Mouse (Mus musculus): ENCODE measurements around the gene Hoxd9. TPM values are rescaled to one million over a fixed set of nuclear protein-coding genes. Genes with fewer than 3 reads are reported as not detected.
A peak's percentile ranks its signal among the peaks of the same experiment; 100 is the strongest.

The Hoxd9 gene
- total RNA-seq, 2 experiments from 2014 or later, result not detected

DNA sequence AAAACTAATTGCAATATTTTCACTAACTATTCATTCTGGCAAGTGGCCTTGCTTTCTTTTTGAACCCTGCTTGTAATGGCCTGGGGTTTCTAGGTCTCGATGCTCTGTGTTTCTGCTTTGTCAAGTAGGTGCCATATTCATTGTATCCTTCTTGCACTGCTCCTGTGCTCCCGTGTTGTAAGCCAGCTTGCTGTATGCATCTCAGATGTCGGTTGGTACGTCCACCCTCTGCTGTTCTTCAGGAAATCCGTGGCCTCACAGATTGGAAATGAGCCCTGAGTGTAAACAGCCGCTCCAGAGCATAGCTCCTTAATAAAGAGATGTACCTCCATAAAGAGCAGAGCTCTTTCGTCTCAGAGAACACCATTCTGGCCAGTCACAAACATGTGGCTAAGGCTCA, 10.1 kb downstream of the Hoxd9 start:
- ATAC-seq (replicated peaks; ENCODE audit: low FRiP score, low TSS enrichment, poor library complexity, severe bottlenecking), result no peak

DNA sequence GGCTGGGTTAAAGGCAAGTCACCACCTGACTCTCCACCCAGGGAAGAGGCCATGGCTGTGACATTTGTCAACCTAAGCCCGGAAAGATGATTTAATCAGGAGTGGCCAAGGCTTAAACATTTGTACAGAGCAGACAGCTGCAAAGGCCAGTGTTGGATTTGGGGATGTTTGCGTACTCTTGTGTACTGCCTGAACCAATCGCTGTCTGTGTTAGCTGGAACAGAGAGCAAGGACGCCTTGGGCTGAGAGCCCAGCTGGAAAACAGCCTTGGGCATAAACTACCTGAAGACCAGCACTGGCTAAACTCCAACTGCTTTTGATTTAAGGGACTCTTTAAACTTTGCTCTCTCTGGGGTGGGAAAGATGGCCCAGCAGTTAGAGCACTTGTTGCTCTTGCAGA, 11.1 kb downstream of the Hoxd9 start:
- no peak for ATAC-seq (replicated peaks; ENCODE audit: low FRiP score, low TSS enrichment, poor library complexity, severe bottlenecking)

GRCm38 (mm10) chr2:74709465-74710419, 12.2 kb downstream of the Hoxd9 start:
- ATAC-seq (replicated peaks; ENCODE audit: low FRiP score, low TSS enrichment, poor library complexity, severe bottlenecking), result no peak

DNA sequence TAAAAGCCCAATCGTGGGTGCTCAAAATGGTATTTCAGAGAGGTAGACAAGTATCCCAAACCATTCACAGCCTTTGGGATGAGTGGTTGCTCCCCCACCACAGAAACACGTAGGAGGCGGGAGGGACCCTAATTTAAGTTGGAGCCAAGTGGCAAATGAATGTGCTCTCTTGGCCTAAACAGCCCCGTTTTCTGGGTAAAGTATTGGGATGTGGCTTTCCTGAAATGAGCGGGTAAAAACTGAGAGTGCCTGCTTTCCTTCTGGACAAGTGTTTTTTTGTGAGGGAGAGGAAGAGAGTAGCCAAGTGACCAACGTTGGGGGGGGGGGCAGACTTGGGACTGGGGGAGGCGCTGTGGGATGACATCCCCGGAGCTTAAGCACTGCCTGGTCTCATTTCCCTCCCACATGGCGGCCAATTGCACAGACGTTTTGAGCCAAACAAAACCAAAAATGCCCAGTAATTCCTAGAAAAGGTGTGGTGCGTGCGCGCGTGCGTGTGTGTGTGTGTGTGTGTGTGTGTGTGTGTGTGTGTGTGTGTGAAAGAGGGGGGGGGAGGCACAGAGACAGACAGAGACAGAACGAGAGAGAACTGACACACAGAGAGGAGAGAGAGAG, 13.5 kb downstream of the Hoxd9 start:
- ATAC-seq (replicated peaks; ENCODE audit: low FRiP score, low TSS enrichment, poor library complexity, severe bottlenecking), result no peak

DNA sequence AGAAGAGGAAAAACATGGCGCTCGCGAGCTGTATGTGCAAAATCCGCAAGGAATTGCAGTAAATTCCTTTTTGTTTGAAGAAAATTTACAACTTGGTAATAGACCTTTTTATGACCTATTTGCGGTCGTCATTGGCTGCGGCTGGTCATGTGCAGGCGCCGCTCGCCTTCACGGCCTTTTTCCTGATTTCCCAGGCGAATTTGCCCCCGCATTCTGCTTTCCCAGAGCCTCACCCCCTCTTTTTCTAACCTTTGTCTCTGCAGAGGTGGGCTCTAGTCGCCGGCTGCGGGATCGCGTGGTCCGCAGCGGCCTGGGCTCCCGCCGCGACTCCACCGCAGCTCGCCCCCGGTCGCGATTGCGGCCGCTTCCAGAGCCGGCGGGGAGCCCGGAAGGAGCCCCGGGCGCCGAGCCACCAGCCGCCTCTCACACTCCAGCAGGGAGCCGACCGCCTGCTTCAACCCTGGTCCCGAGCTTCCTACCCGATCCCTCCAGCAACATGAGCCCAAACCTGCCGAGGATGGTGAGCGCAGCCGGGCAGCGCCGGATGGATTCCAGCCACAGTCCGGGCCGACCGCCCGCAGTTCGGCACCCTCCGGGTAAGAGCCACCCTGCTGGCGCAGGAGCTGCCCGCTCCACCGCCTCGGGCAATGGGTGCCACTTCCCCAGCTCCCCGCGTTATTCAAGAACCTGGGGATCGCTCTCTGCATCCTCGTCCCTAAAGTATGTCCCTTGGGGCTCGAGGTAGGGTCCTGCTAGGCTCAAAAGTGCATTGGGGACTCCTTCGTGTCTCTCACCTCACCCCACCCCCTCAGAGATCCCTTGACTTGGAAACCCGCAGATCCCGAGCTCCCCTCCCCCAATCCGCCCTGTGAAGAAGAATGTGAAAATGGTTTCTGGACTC, 14.4 kb downstream of the Hoxd9 start, which contains the start of the genes Hoxd3 and Hoxd4:
TSS of gene Hoxd3 (plus strand) at position 207 of the 901 bp plus-strand sequence.
TSS of gene Hoxd4 (plus strand) at position 209 of the 901 bp plus-strand sequence.
- no peak for ATAC-seq (replicated peaks; ENCODE audit: low FRiP score, low TSS enrichment, poor library complexity, severe bottlenecking)

DNA sequence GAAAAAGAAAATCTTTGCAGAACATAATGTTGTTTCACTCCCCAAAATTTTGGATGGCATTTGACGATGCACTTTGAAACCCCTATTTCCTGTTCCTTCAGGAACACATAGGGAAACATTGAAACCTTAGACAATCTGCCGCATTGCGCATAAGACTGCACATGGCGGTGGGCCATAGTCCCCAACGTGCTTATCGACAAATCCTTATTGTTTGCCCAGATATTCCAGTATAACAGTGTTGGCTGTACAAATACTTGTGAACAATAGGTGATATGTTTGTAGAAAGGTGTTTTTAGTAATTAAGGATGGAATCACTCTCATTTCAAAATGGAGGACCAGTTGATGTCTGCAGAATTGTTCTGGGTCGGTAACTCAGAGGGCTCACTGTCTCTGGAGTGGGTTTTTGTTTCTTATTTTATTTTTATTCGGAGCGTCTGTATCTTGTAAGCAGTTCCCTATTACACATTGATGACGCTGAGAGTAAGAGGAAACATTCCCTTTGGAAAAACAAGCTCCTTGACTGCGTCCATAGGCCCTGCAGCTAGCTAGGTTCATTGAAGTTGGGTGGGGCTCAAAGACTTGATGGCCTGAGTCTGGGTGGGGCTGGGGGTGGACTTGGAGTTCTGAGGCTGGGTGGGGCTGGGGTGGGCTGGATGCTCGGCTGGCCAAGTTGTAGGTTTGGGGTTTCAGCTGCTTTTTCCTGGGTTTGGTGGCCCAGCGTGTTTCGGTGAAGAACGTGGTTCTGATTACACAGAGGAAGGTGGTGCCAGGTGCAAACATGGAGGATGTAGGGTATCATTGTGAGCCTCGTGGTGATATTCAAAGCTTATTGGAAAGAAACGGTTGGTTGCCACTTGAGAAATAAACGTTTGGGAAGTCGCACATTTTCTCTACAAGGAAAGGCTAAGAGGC, 16.0 kb downstream of the Hoxd9 start:
- ATAC-seq (replicated peaks; ENCODE audit: low FRiP score, low TSS enrichment, poor library complexity, severe bottlenecking), result no peak

- ATAC-seq (replicated peaks; ENCODE audit: low FRiP score, low TSS enrichment, poor library complexity, severe bottlenecking), result no peak
Measured at GRCm38 (mm10) chr2:74714156-74714789, 16.7 kb downstream of the Hoxd9 start.

- ATAC-seq (replicated peaks; ENCODE audit: low FRiP score, low TSS enrichment, poor library complexity, severe bottlenecking), result no peak
Measured at GRCm38 (mm10) chr2:74714881-74715280, 17.4 kb downstream of the Hoxd9 start.

DNA sequence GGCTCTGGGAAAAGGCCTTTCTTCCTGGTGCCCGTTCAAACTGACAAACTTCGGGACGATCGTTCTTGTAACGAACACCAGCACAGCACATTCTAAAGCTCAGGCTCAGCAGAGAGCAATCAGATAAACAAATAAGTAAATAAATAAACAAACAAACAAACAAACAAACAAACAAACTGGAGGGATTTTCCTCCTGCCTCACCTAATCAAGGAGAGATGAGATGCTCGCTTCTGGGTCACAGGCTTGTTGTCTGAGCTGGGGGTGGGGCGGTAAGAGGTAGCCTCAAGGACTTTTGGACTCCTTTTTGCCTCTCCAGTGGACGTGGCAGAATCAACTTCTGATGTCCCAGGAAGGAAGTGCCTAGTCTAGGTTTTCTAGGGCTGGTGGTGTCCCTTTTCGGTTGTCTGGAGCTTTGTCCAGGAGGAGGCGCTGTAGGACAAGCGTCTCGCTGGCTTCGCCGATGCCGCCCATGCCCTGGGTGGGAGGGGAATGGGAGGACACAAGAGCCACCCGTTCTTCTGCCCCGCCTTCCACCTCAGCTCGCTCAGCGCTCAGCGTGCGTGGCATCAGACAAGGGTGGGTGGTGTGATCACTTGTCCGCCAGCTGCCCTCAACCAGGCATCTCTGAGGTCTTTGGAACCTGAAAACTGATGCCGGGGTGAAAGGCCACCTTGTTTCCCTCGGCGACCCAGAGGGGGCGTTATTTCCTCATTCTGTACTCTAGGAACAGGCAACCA, 18.1 kb downstream of the Hoxd9 start:
- peak; percentile 96 for ATAC-seq (replicated peaks; ENCODE audit: low FRiP score, low TSS enrichment, poor library complexity, severe bottlenecking)

DNA sequence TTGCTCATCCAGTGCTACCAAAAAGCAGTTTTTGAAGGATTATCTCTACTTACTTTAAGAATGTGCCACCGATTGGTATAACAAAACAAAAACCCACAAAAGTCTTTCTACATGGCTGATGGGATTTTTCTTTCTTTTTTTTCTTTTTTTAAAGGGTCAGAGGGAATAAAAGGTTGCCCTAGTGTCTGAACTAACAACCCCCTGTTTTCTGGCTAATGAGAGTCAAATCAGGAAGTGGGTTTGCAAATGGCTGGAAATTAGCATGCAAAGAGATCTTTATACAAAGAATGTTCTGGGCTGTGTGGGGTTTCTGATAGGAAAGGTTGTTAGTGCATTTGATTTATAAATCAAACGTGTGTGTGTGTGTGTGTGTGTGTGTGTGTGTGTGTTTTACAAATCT, 22.9 kb downstream of the Hoxd9 start:
- no peak for ATAC-seq (replicated peaks; ENCODE audit: low FRiP score, low TSS enrichment, poor library complexity, severe bottlenecking)

GRCm38 (mm10) chr2:74720955-74721491, 23.5 kb downstream of the Hoxd9 start:
- ATAC-seq (replicated peaks; ENCODE audit: low FRiP score, low TSS enrichment, poor library complexity, severe bottlenecking), result no peak

- ATAC-seq (replicated peaks; ENCODE audit: low FRiP score, low TSS enrichment, poor library complexity, severe bottlenecking), result no peak
Measured at GRCm38 (mm10) chr2:74721882-74722281, 24.4 kb downstream of the Hoxd9 start.

DNA sequence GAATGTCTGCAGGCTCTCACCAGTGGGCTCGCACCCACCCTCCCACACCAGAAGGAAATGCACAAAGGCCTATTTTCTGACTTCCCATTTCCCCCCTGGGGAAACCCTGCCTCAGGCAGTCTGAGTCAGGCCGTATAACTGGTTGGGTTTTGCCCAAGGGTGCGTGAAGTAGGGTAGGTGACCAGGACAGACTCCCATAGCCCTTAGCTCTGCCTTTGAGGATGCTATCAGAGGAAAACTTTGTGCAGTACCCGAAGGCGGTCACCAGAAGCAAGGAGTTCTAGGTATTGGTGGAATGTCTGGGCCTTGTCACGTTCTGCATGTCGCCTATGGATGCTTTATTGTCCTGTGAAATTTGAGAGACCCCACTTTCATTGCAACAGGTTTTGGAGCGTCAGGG, 25.4 kb downstream of the Hoxd9 start:
- ATAC-seq (replicated peaks; ENCODE audit: low FRiP score, low TSS enrichment, poor library complexity, severe bottlenecking), result no peak

- ATAC-seq (replicated peaks; ENCODE audit: low FRiP score, low TSS enrichment, poor library complexity, severe bottlenecking), result no peak
Measured at GRCm38 (mm10) chr2:74724244-74725015, 26.9 kb downstream of the Hoxd9 start.

GRCm38 (mm10) chr2:74725171-74725570, 27.6 kb downstream of the Hoxd9 start:
- no peak for ATAC-seq (replicated peaks; ENCODE audit: low FRiP score, low TSS enrichment, poor library complexity, severe bottlenecking)

GRCm38 (mm10) chr2:74726551-74726950, 29.0 kb downstream of the Hoxd9 start, which contains the start of gene Gm28230:
Gene Gm28230, plus strand, starts transcription at chr2:74726728.
- ATAC-seq (replicated peaks; ENCODE audit: low FRiP score, low TSS enrichment, poor library complexity, severe bottlenecking), result no peak
